Mouse (Mus musculus): Measurements from ENCODE around the gene Dync2h1. TPM values are rescaled to one million over a fixed set of nuclear protein-coding genes. Genes with fewer than 3 reads are reported as not detected.

Gene Dync2h1
- total and polyA plus RNA-seq, 3 experiments = 0.42 to 51.3 (median 17.0) TPM

- no peak for DNase-seq (ENCODE audit: low spot score)
- ATAC-seq (ENCODE audit: extremely low read depth, insufficient number of reproducible peaks, low FRiP score, poor library complexity, severe bottlenecking) = peak; percentile 60
- no peak for TF ChIP-seq GATA2 (IDR thresholded peaks at IDR 0.05; ENCODE audit: borderline replicate concordance, low read depth, low read length)
- no peak for TF ChIP-seq POLR2AphosphoS5 (IDR thresholded peaks at IDR 0.05; ENCODE audit: insufficient replicate concordance, low read depth, low read length)
- TF ChIP-seq CTCF (IDR thresholded peaks at IDR 0.05; ENCODE audit: low read depth, low read length) = no peak
- no peak for TF ChIP-seq GATA1 (IDR thresholded peaks at IDR 0.05; ENCODE audit: borderline replicate concordance, low read length)
- Histone ChIP-seq H3K27me3 (ENCODE audit: insufficient read depth, low read length) (no peaks in the 10 kb centered on the region), H3K9me3 (replicated peaks) (no peaks in the 10 kb centered on the region), H3K4me3 (ENCODE audit: low read depth, low read length) (no peak overlapping the region), H3K4me1 (ENCODE audit: insufficient read depth, low read depth, low read length) (no peaks in the 10 kb centered on the region), H3K36me3 (replicated peaks) (peaks cover 11% of the 10 kb centered on the region)
These were observed 133.7 kb downstream of the Dync2h1 start for GRCm38 (mm10) chr9:7050588-7050987.

DNA sequence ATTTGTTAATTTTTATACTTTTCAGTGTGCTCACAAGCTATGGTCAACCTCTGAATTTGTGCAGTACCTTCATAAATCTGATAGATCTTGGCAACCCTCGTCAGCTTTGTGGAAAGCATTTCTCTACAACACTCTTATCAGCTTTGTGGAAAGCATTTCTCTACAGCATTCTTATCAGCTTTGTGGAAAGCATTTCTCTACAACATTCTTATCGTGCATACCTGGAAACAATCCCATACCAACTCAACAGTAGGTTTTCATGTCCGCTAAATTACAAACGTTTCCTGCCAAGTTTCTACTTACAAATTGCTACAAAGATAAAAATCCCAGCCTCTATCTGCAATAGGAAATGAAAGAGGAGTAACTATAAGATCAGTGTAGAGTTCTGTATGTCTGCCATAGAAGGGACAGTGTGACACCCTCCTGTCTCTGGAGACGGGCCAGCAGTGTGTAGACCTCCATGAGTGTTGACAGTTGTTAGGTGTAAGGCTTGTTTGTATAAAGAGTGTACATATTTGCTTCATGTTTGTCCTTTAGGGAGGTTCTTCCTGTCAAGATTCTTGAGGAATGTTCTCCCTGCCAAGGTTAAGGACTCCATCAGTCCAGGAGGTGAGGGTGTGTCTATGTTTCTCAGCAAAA is 141.5 kb downstream of the Dync2h1 start:
- Histone ChIP-seq H3K4me1 (ENCODE audit: insufficient read depth, low read depth, low read length) (no peaks in the 10 kb centered on the region), H3K9me3 (replicated peaks) (no peaks in the 10 kb centered on the region), H3K27me3 (ENCODE audit: insufficient read depth, low read length) (no peaks in the 10 kb centered on the region), H3K36me3 (replicated peaks) (peaks cover 18% of the 10 kb centered on the region), H3K4me3 (ENCODE audit: low read depth, low read length) (no peak overlapping the region)
- no peak for TF ChIP-seq GATA1 (IDR thresholded peaks at IDR 0.05; ENCODE audit: borderline replicate concordance, low read length)
- TF ChIP-seq GATA2 (IDR thresholded peaks at IDR 0.05; ENCODE audit: borderline replicate concordance, low read depth, low read length) = no peak
- TF ChIP-seq CTCF (IDR thresholded peaks at IDR 0.05; ENCODE audit: low read depth, low read length) = no peak
- no peak for TF ChIP-seq POLR2AphosphoS5 (IDR thresholded peaks at IDR 0.05; ENCODE audit: insufficient replicate concordance, low read depth, low read length)
- TF ChIP-seq TAL1 (conservative IDR thresholded peaks at IDR 0.05; ENCODE audit: low read depth, low read length) = no peak
- ATAC-seq (ENCODE audit: extremely low read depth, insufficient number of reproducible peaks, low FRiP score, poor library complexity, severe bottlenecking) (no peak), DNase-seq (ENCODE audit: low spot score) (no peak)

DNA sequence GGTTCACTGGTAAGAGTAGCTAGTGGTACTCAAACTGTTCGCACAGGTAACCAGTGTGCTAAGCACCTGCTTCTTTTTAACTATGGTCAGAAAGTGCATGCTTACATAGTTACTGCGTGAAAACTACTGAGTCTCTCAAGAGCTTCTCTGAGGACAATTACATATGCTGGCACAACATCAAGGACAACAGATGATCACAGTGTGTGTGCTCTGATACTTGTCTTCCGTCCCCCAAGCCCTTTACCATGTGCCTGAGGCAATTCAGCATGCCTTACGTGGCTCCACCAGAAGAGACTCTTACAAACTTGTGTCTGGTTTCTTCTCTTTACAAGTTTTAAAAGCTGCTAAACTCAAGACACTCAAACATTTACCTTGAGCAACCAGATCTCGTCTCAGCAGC is 143.0 kb downstream of the Dync2h1 start:
- H3K36me3 ChIP-seq (replicated peaks) = peaks cover 21% of the 10 kb centered on the region
- no peak overlapping the region for H3K4me3 ChIP-seq (ENCODE audit: low read depth, low read length)
- DNase-seq (ENCODE audit: low spot score) (no peak), ATAC-seq (ENCODE audit: extremely low read depth, insufficient number of reproducible peaks, low FRiP score, poor library complexity, severe bottlenecking) (no peak)
- no peaks in the 10 kb centered on the region for H3K27me3 ChIP-seq (ENCODE audit: insufficient read depth, low read length)
- TF ChIP-seq GATA1 (IDR thresholded peaks at IDR 0.05; ENCODE audit: borderline replicate concordance, low read length) = no peak
- no peak for TF ChIP-seq CTCF (IDR thresholded peaks at IDR 0.05; ENCODE audit: low read depth, low read length)
- TF ChIP-seq POLR2AphosphoS5 (IDR thresholded peaks at IDR 0.05; ENCODE audit: insufficient replicate concordance, low read depth, low read length) = no peak
- no peak for TF ChIP-seq GATA2 (IDR thresholded peaks at IDR 0.05; ENCODE audit: borderline replicate concordance, low read depth, low read length)
- TF ChIP-seq TAL1 (conservative IDR thresholded peaks at IDR 0.05; ENCODE audit: low read depth, low read length) = no peak
- no peaks in the 10 kb centered on the region for H3K9me3 ChIP-seq (replicated peaks)
- no peaks in the 10 kb centered on the region for H3K4me1 ChIP-seq (ENCODE audit: insufficient read depth, low read depth, low read length)

DNA sequence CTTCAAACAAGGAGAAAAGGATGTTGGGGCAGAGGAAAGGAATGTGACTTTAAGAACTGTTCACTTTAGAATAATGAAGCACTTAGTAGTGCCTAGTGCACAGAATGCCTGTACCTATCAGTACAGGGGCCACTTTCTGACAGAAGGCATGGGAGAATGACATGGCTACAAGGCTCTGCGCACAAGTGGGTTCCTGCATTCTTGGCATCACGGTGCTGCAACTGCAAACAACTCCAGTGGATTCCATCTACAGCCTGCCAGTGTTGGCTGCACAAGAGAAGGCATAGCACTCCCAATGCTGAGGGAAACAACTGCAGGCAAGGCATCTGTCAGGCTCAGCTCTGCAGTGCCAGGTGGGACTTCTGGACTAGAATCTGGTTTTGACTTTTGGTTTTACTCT is 151.7 kb downstream of the Dync2h1 start:
- Histone ChIP-seq H3K27me3 (ENCODE audit: insufficient read depth, low read length) (no peaks in the 10 kb centered on the region), H3K4me1 (ENCODE audit: insufficient read depth, low read depth, low read length) (no peaks in the 10 kb centered on the region), H3K36me3 (replicated peaks) (peaks cover 16% of the 10 kb centered on the region), H3K9me3 (replicated peaks) (no peaks in the 10 kb centered on the region), H3K4me3 (ENCODE audit: low read depth, low read length) (no peak overlapping the region)
- TF ChIP-seq POLR2AphosphoS5 (IDR thresholded peaks at IDR 0.05; ENCODE audit: insufficient replicate concordance, low read depth, low read length) (no peak), CTCF (IDR thresholded peaks at IDR 0.05; ENCODE audit: low read depth, low read length) (no peak), TAL1 (conservative IDR thresholded peaks at IDR 0.05; ENCODE audit: low read depth, low read length) (no peak), GATA2 (IDR thresholded peaks at IDR 0.05; ENCODE audit: borderline replicate concordance, low read depth, low read length) (no peak), GATA1 (IDR thresholded peaks at IDR 0.05; ENCODE audit: borderline replicate concordance, low read length) (no peak)
- DNase-seq (ENCODE audit: low spot score) (no peak), ATAC-seq (ENCODE audit: extremely low read depth, insufficient number of reproducible peaks, low FRiP score, poor library complexity, severe bottlenecking) (no peak)

- Histone ChIP-seq H3K9me3 (replicated peaks) (no peaks in the 10 kb centered on the region), H3K27me3 (ENCODE audit: insufficient read depth, low read length) (no peaks in the 10 kb centered on the region), H3K4me3 (ENCODE audit: low read depth, low read length) (no peak overlapping the region), H3K36me3 (replicated peaks) (peaks cover 11% of the 10 kb centered on the region), H3K4me1 (ENCODE audit: insufficient read depth, low read depth, low read length) (no peaks in the 10 kb centered on the region)
- DNase-seq (ENCODE audit: low spot score) (no peak), ATAC-seq (ENCODE audit: extremely low read depth, insufficient number of reproducible peaks, low FRiP score, poor library complexity, severe bottlenecking) (no peak)
- TF ChIP-seq CTCF (IDR thresholded peaks at IDR 0.05; ENCODE audit: low read depth, low read length) = no peak
- TF ChIP-seq GATA2 (IDR thresholded peaks at IDR 0.05; ENCODE audit: borderline replicate concordance, low read depth, low read length) = no peak
- TF ChIP-seq TAL1 (conservative IDR thresholded peaks at IDR 0.05; ENCODE audit: low read depth, low read length) = no peak
- no peak for TF ChIP-seq GATA1 (IDR thresholded peaks at IDR 0.05; ENCODE audit: borderline replicate concordance, low read length)
- TF ChIP-seq POLR2AphosphoS5 (IDR thresholded peaks at IDR 0.05; ENCODE audit: insufficient replicate concordance, low read depth, low read length) = no peak
These were observed 168.6 kb downstream of the Dync2h1 start for GRCm38 (mm10) chr9:7015600-7015999.

DNA sequence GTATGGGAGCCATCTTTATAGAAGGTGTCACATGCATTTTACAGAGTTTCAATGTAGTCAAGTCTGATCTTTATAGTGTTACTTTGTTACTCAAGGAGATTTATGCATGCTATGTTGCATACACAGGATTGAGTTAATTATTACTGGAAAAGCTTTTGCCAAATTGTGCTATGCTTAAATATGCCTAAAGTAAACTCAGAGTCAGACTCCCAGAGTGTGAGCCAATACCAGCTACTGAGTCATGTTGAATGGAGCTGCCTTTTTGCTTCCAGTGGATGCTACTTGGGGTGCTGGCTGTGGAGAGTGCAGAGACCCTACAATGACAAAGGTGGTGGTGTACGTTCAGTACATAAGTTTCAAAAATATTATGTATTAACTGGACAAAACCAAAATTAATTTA is 169.5 kb downstream of the Dync2h1 start:
- Histone ChIP-seq H3K4me3 (ENCODE audit: low read depth, low read length) (no peak overlapping the region), H3K27me3 (ENCODE audit: insufficient read depth, low read length) (no peaks in the 10 kb centered on the region), H3K4me1 (ENCODE audit: insufficient read depth, low read depth, low read length) (no peaks in the 10 kb centered on the region), H3K9me3 (replicated peaks) (no peaks in the 10 kb centered on the region), H3K36me3 (replicated peaks) (peaks cover 9% of the 10 kb centered on the region)
- DNase-seq (ENCODE audit: low spot score) (no peak), ATAC-seq (ENCODE audit: extremely low read depth, insufficient number of reproducible peaks, low FRiP score, poor library complexity, severe bottlenecking) (no peak)
- TF ChIP-seq CTCF (IDR thresholded peaks at IDR 0.05; ENCODE audit: low read depth, low read length) (no peak), POLR2AphosphoS5 (IDR thresholded peaks at IDR 0.05; ENCODE audit: insufficient replicate concordance, low read depth, low read length) (no peak), TAL1 (conservative IDR thresholded peaks at IDR 0.05; ENCODE audit: low read depth, low read length) (no peak), GATA1 (IDR thresholded peaks at IDR 0.05; ENCODE audit: borderline replicate concordance, low read length) (no peak), GATA2 (IDR thresholded peaks at IDR 0.05; ENCODE audit: borderline replicate concordance, low read depth, low read length) (no peak)
